Mouse (Mus musculus): ENCODE measurements at regions not wholly inside any gene's neighbourhood (a gene's known extent, or its start where the extent isn't known, plus 50 kb on each side); places are given as distances from the start of the nearest gene placed in this dataset.

DNA sequence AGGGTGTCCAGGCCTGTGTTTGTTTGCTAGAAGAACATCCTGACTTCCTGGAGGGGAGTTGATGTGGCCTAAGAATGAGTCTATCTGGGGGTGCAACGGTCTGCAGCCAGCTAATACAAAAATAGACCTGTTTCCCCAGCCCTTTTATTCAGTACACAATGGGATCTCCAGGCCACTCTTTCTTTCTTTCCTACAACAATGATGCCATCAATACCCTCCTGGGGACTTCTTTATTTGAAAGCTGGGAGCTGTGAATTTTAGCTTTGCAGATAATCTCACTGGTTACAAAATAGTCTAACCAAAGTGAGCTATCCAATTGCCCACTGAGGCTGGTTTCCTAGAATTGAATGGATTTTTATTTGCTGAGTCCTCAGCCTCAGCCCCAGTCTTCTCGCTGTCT lies 207.4 kb downstream of the Cbln1 start:
- H3K9me3 ChIP-seq (ENCODE audit: control insufficient read depth, low read length), result no peaks in the 10 kb centered on the region
- ATAC-seq (replicated peaks; ENCODE audit: low FRiP score) (no peak), DNase-seq (ENCODE audit: low spot score) (no peak)
- no peaks in the 10 kb centered on the region for H3K27me3 ChIP-seq (ENCODE audit: control insufficient read depth, insufficient read depth, low read length)
- H3K36me3 ChIP-seq (ENCODE audit: control insufficient read depth, insufficient read depth, low read length), result no peaks in the 10 kb centered on the region
- 0 out of 2 replicates have a peak overlapping the region, but pooled peaks have one; percentile 25 for H3K27ac ChIP-seq (ENCODE audit: low read depth, low read length)
- WGBS, result 3% methylated on average over 2 of the region's 2 CpGs
- no peak overlapping the region for H3K4me3 ChIP-seq (ENCODE audit: low read depth, low read length)
- no peak overlapping the region for H3K9ac ChIP-seq (ENCODE audit: low read length)
- no peak overlapping the region for H3K4me2 ChIP-seq (ENCODE audit: low read depth, low read length, severe bottlenecking)
- H3K4me1 ChIP-seq (replicated peaks; ENCODE audit: control insufficient read depth, insufficient read depth, low read length), result peaks cover 2% of the 10 kb centered on the region; the same call in 1 of the 2 replicates

DNA sequence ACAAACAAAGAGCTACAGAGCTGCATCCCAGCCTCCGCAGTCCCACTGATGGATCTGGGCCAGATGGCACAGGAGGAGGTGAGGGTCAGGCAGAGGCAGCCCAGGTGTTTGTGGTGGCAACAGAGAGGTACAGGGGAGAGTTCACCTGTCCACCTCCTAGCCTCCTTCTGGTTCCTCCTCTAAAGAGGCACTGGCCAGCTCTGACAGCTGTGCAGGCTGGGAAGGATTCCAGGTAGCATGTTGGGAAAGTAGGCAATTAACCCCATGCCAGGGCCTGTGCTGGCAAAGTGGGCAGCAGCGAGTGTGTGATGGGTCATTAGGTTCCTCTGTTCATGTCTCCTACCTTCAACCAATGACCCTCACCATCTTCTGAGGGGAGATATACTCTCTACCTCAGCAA lies 212.1 kb downstream of the Cbln1 start:
- Histone ChIP-seq H3K9ac (ENCODE audit: low read length) (no peak overlapping the region), H3K27me3 (ENCODE audit: control insufficient read depth, insufficient read depth, low read length) (no peaks in the 10 kb centered on the region), H3K4me1 (replicated peaks; ENCODE audit: control insufficient read depth, insufficient read depth, low read length) (peaks cover 2% of the 10 kb centered on the region; the same call in 1 of the 2 replicates), H3K36me3 (ENCODE audit: control insufficient read depth, insufficient read depth, low read length) (no peaks in the 10 kb centered on the region), H3K9me3 (ENCODE audit: control insufficient read depth, low read length) (no peaks in the 10 kb centered on the region), H3K27ac (ENCODE audit: low read depth, low read length) (no peak overlapping the region), H3K4me2 (ENCODE audit: low read depth, low read length, severe bottlenecking) (no peak overlapping the region), H3K4me3 (ENCODE audit: low read depth, low read length) (no peak overlapping the region)
- ATAC-seq (replicated peaks; ENCODE audit: low FRiP score), result no peak
- WGBS, result 97% methylated on average over 2 of the region's 2 CpGs
- no peak for DNase-seq (ENCODE audit: low spot score)

DNA sequence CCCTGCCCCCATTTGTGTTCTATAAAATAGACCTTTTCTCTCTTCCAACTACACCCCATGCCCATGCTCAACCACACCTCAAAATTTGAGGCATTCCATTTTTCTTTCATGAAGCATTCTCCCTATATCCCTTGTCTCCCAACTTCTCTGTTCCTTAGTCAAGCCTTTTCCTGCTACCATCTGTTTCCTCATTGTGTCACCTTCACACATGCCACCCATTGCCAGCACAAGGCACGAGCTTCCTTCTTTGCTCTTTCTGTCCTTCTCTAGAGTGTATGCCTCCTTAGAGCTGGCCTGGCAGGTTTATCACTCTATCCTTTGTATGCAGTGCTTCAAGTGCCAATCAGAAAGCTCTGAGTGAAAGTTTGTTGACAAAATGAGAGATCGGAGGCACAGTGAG lies 229.7 kb downstream of the Cbln1 start:
- no peak for DNase-seq (ENCODE audit: low spot score)
- WGBS, result 90% methylated on average over 2 of the region's 2 CpGs
- Histone ChIP-seq H3K9me3 (ENCODE audit: control insufficient read depth, low read length) (no peaks in the 10 kb centered on the region), H3K27ac (ENCODE audit: low read depth, low read length) (no peak overlapping the region), H3K4me3 (ENCODE audit: low read depth, low read length) (no peak overlapping the region), H3K4me1 (replicated peaks; ENCODE audit: control insufficient read depth, insufficient read depth, low read length) (no peaks in the 10 kb centered on the region), H3K27me3 (ENCODE audit: control insufficient read depth, insufficient read depth, low read length) (no peaks in the 10 kb centered on the region), H3K4me2 (ENCODE audit: low read depth, low read length, severe bottlenecking) (no peak overlapping the region), H3K36me3 (ENCODE audit: control insufficient read depth, insufficient read depth, low read length) (no peaks in the 10 kb centered on the region), H3K9ac (ENCODE audit: low read length) (no peak overlapping the region)
- no peak for ATAC-seq (replicated peaks; ENCODE audit: low FRiP score)

DNA sequence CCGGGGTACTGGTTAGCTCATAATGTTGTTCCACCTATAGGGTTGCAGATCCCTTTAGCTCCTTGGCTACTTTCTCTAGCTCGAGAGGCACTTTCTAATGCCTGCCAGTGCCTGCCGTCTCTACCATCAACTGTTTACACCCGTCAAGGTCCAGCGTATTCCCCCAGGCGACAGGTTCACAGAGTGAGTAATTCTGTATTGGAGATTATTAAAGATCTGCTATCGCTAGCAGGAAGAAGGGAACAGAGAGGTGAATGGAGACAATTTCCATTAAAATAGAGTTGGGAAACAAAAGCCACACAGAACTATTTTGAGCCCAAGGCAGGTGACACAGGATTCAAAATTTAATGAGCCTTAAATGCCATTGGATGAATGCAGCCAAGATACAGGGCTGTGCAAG lies 235.2 kb downstream of the Cbln1 start:
- H3K27ac ChIP-seq (ENCODE audit: low read depth, low read length), result no peak overlapping the region
- no peak overlapping the region for H3K9ac ChIP-seq (ENCODE audit: low read length)
- WGBS, result 27% methylated on average over 6 of the region's 7 CpGs
- H3K27me3 ChIP-seq (ENCODE audit: control insufficient read depth, insufficient read depth, low read length), result no peaks in the 10 kb centered on the region
- no peak overlapping the region for H3K4me3 ChIP-seq (ENCODE audit: low read depth, low read length)
- no peaks in the 10 kb centered on the region for H3K9me3 ChIP-seq (ENCODE audit: control insufficient read depth, low read length)
- ATAC-seq (replicated peaks; ENCODE audit: low FRiP score) (0 out of 2 replicates have a peak, but pooled peaks have one; percentile 49), DNase-seq (ENCODE audit: low spot score) (peak; percentile 53)
- H3K4me2 ChIP-seq (ENCODE audit: low read depth, low read length, severe bottlenecking), result no peak overlapping the region
- no peaks in the 10 kb centered on the region for H3K36me3 ChIP-seq (ENCODE audit: control insufficient read depth, insufficient read depth, low read length)
- H3K4me1 ChIP-seq (replicated peaks; ENCODE audit: control insufficient read depth, insufficient read depth, low read length), result peaks cover 10% of the 10 kb centered on the region

DNA sequence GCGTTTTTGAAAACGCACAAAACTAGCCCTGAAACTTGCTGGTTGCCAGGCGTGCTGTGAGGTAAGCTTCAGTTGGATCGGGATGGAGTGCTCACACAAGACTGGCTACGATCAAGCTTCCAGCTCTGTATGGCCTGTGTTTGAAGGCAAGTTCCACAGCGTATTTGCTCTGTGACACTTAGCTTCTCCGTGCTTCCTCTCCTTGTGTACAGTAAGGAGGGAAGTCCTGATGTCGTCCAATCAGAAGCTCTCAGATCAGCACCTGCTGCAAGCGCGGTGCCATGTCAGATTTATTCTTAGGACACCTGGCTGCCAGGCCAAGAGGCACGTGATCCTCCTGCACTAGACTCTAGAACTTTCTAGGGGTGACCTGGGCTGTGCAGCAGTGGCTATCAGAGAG lies 236.0 kb downstream of the Cbln1 start:
- Histone ChIP-seq H3K4me2 (ENCODE audit: low read depth, low read length, severe bottlenecking) (no peak overlapping the region), H3K4me3 (ENCODE audit: low read depth, low read length) (no peak overlapping the region), H3K36me3 (ENCODE audit: control insufficient read depth, insufficient read depth, low read length) (no peaks in the 10 kb centered on the region), H3K9me3 (ENCODE audit: control insufficient read depth, low read length) (no peaks in the 10 kb centered on the region), H3K4me1 (replicated peaks; ENCODE audit: control insufficient read depth, insufficient read depth, low read length) (peaks cover 10% of the 10 kb centered on the region), H3K27ac (ENCODE audit: low read depth, low read length) (no peak overlapping the region), H3K9ac (ENCODE audit: low read length) (no peak overlapping the region), H3K27me3 (ENCODE audit: control insufficient read depth, insufficient read depth, low read length) (no peaks in the 10 kb centered on the region)
- ATAC-seq (replicated peaks; ENCODE audit: low FRiP score), result no peak
- 89% methylated on average over 11 of the region's 11 CpGs for WGBS
- no peak for DNase-seq (ENCODE audit: low spot score)

DNA sequence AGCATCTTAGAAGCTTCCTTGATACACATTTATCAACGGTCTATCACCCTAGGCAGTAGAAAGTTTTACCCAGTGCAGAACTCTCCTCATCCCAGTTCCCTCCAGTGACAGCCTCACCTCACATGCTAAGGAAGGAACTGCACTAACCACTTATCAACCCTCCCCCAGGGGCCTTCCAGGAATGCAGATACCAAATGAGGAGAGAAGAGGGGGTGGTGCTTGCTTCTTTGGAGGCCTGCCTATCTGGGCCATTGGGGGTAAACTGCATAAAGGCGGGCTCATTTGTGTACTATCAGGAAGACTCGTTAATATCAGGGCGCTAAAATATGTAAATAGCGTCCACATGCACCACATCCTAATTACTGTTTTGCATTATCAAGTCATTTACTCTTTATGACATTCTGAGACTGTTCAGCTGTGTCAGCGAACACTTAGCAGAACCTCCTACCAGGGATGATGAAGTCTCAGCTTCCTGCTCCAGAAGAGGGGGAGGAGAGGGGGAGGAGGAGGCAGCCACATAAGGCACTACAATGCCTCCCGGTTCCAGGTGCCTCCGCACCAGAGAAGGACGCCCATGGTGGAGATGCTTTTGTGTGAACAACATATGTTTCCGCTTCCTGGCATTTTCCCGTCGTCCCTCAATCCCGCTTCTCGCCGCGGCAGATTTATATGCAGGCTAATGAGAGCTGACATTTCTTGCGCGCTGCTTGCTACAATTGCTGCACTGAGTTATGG lies 236.9 kb downstream of the Cbln1 start:
- H3K4me2 ChIP-seq (ENCODE audit: low read depth, low read length, severe bottlenecking), result no peak overlapping the region
- H3K4me3 ChIP-seq (ENCODE audit: low read depth, low read length), result no peak overlapping the region
- H3K9ac ChIP-seq (ENCODE audit: low read length), result no peak overlapping the region
- no peak for ATAC-seq (replicated peaks; ENCODE audit: low FRiP score)
- H3K27me3 ChIP-seq (ENCODE audit: control insufficient read depth, insufficient read depth, low read length), result no peaks in the 10 kb centered on the region
- no peaks in the 10 kb centered on the region for H3K36me3 ChIP-seq (ENCODE audit: control insufficient read depth, insufficient read depth, low read length)
- peak; percentile 59 for DNase-seq (ENCODE audit: low spot score)
- H3K27ac ChIP-seq (ENCODE audit: low read depth, low read length), result no peak overlapping the region
- peaks cover 12% of the 10 kb centered on the region for H3K4me1 ChIP-seq (replicated peaks; ENCODE audit: control insufficient read depth, insufficient read depth, low read length)
- WGBS, result 65% methylated on average over 18 of the region's 18 CpGs
- no peaks in the 10 kb centered on the region for H3K9me3 ChIP-seq (ENCODE audit: control insufficient read depth, low read length)

DNA sequence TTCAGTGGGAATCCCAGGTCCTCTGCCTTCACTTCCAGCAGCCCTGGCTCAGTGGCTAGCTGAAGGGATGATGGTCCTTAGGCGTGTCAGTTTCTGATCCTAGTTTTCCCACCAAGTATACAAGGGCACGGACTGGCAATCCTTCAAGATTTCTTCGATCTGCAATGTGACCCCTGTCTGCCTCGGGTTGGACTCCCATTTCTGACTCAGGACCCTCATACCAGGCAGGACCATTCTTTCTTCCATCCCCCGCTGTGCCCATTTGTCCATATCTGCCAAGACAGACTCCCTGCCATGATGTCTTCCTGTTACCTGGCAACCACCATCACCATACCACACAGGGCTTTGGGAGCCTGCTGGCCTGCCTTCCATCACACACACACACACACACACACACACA lies 238.1 kb downstream of the Cbln1 start:
- ATAC-seq (replicated peaks; ENCODE audit: low FRiP score) (no peak), DNase-seq (ENCODE audit: low spot score) (no peak)
- H3K9me3 ChIP-seq (ENCODE audit: control insufficient read depth, low read length), result no peaks in the 10 kb centered on the region
- H3K27ac ChIP-seq (ENCODE audit: low read depth, low read length), result no peak overlapping the region
- no peak overlapping the region for H3K9ac ChIP-seq (ENCODE audit: low read length)
- no peaks in the 10 kb centered on the region for H3K36me3 ChIP-seq (ENCODE audit: control insufficient read depth, insufficient read depth, low read length)
- peaks cover 13% of the 10 kb centered on the region for H3K4me1 ChIP-seq (replicated peaks; ENCODE audit: control insufficient read depth, insufficient read depth, low read length)
- H3K4me3 ChIP-seq (ENCODE audit: low read depth, low read length), result no peak overlapping the region
- WGBS, result 58% methylated on average over 5 of the region's 5 CpGs
- no peaks in the 10 kb centered on the region for H3K27me3 ChIP-seq (ENCODE audit: control insufficient read depth, insufficient read depth, low read length)
- no peak overlapping the region for H3K4me2 ChIP-seq (ENCODE audit: low read depth, low read length, severe bottlenecking)

DNA sequence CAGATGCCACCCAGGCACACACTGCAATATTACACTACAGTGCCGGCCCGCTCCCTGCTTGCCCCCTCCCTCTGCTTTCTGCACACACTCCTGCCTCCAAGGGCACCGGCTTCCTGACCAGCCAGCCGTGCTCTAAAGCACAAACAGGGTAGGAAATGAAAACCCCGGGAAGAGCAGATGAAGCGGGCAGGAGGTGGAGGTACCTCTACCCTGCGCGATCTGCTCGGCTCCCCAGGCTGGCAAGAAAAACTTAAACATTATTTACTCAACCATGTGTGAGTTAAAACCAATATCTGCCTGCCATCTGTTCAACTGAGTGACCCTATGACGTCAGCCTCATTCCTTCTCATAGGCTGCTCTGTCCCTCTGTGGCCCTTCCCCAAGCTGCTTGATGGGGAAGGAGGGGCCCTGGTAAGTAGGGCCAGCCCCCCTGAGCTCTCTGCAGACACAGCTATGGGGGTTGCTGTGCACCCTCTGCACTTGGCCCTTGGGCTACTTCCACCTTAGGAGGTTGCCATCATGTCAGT lies 238.5 kb downstream of the Cbln1 start:
- Histone ChIP-seq H3K4me2 (ENCODE audit: low read depth, low read length, severe bottlenecking) (no peak overlapping the region), H3K4me3 (ENCODE audit: low read depth, low read length) (no peak overlapping the region), H3K27ac (ENCODE audit: low read depth, low read length) (no peak overlapping the region), H3K9ac (ENCODE audit: low read length) (no peak overlapping the region), H3K27me3 (ENCODE audit: control insufficient read depth, insufficient read depth, low read length) (no peaks in the 10 kb centered on the region), H3K9me3 (ENCODE audit: control insufficient read depth, low read length) (no peaks in the 10 kb centered on the region), H3K36me3 (ENCODE audit: control insufficient read depth, insufficient read depth, low read length) (no peaks in the 10 kb centered on the region), H3K4me1 (replicated peaks; ENCODE audit: control insufficient read depth, insufficient read depth, low read length) (peaks cover 13% of the 10 kb centered on the region)
- ATAC-seq (replicated peaks; ENCODE audit: low FRiP score) (peak; percentile 72), DNase-seq (ENCODE audit: low spot score) (no peak)
- 36% methylated on average over 10 of the region's 10 CpGs for WGBS

DNA sequence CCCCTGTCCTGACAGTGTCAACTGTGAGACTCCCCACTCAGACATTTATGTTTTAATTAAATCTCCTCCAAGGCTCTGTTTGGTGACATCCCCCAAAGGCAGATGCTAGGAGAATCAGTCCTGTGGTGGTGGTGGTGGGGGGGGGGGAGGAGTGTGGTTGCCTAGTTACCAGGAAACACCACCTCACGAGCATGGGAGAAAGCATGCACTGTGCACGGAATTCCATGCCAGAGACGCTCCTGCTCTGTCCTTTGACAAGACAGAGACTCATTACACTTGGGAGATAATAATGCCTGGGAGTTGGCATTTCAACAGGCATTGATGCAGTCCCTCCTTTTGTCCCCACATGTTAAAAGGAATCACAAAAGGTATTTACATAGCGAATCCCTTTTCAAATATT lies 240.6 kb downstream of the Cbln1 start:
- H3K36me3 ChIP-seq (ENCODE audit: control insufficient read depth, insufficient read depth, low read length), result no peaks in the 10 kb centered on the region
- ATAC-seq (replicated peaks; ENCODE audit: low FRiP score) (no peak), DNase-seq (ENCODE audit: low spot score) (no peak)
- H3K4me1 ChIP-seq (replicated peaks; ENCODE audit: control insufficient read depth, insufficient read depth, low read length), result peaks cover 11% of the 10 kb centered on the region
- no peak overlapping the region for H3K4me3 ChIP-seq (ENCODE audit: low read depth, low read length)
- H3K9me3 ChIP-seq (ENCODE audit: control insufficient read depth, low read length), result no peaks in the 10 kb centered on the region
- WGBS, result 24% methylated on average over 4 of the region's 4 CpGs
- H3K9ac ChIP-seq (ENCODE audit: low read length), result no peak overlapping the region
- H3K27me3 ChIP-seq (ENCODE audit: control insufficient read depth, insufficient read depth, low read length), result no peaks in the 10 kb centered on the region
- H3K4me2 ChIP-seq (ENCODE audit: low read depth, low read length, severe bottlenecking), result no peak overlapping the region
- H3K27ac ChIP-seq (ENCODE audit: low read depth, low read length), result no peak overlapping the region
